Mouse (Mus musculus) layer of hippocampus, adult 2 months (tissue): ENCODE measurements around the gene Pcdh15. TPM values are rescaled to one million over a fixed set of nuclear protein-coding genes. Genes with fewer than 3 reads are reported as not detected.

Experiments
- DNase-seq, 2 experiments: peaks; one replicate each; pipeline ENCODE4 v3.0.0; 2022; ENCODE audit warnings: low spot score in 2 of 2
- H3K27ac ChIP-seq: fragments of 200-600 bp; 2 replicates; pipeline ENCODE4 v1.8.1; 2022
- H3K4me3 ChIP-seq: fragments of 200-600 bp; 2 replicates; pipeline ENCODE4 v1.8.1; 2022; ENCODE audit warnings: mild to moderate bottlenecking
- CTCF ChIP-seq: fragments of 200-600 bp; conservative IDR thresholded peaks from 2 replicates; pipeline ENCODE4 v1.8.1; 2022; ENCODE audit warnings: antibody characterized with exemption, mild to moderate bottlenecking, moderate library complexity
- total RNA-seq, 2 experiments: library from RNA; stranded (reverse); gene quantifications; 2 replicates each; pipeline ENCODE4 v1.2.3; 2021

Pcdh15 gene
- total RNA-seq, 2 experiments from 2014 or later: 14.1 to 17.7 TPM

DNA sequence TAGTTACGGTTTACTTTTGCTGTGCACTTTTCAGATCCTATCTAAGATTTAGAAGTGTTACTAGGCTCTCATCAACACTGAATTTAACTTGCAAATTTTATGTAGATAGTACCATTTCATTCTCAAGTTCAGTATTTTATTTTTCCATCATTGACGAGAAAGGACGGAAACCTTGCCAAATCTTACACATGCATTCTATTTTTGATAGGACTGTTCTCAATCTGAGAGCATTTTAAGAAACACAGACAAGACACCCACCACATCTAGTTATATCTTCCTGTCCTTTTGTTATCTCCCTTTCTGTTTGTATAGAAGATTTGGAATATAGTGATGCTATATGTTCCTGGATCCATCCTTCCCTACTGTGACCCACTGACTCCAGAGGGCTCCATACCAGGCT, 332.2 kb downstream of the Pcdh15 start:
- DNase-seq: no peak
- no peak for TF ChIP-seq CTCF
- H3K27ac ChIP-seq: no peak overlapping the region
- no peak overlapping the region for H3K4me3 ChIP-seq

DNA sequence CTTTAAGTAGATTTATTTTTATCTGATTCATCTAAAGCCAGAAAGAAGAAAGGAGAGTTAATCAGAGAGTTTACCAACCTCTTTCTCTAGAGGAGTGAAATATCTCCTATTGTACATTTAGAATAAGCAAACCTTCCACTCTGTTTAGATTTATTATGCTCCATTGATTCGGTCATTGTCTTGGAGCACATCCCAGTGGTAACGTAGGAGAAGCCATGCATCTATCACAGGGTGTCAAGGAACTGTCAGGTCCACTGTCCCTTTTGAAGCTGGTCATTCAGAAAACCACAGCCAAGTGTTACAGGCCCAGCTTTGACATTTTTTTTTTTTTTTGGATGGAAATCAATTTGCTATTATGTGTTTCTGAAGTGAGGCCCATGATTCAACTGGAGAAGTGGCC, 384.9 kb downstream of the Pcdh15 start:
- no peak for DNase-seq
- H3K27ac ChIP-seq: no peak overlapping the region
- H3K4me3 ChIP-seq: no peak overlapping the region
- no peak for TF ChIP-seq CTCF

GRCm38 (mm10) chr10:73491654-73492053, 392.5 kb downstream of the Pcdh15 start:
- Histone ChIP-seq H3K4me3 (no peak overlapping the region), H3K27ac (peak overlapping the region; percentile 32; the same call in 1 of the 2 replicates)
- peak in 1 of 2 experiments; percentile 1 for DNase-seq
- TF ChIP-seq CTCF: no peak

- Histone ChIP-seq H3K4me3 (no peak overlapping the region), H3K27ac (no peak overlapping the region)
- TF ChIP-seq CTCF: no peak
- DNase-seq: no peak
Observed at GRCm38 (mm10) chr10:73514846-73515245, 415.7 kb downstream of the Pcdh15 start.

DNA sequence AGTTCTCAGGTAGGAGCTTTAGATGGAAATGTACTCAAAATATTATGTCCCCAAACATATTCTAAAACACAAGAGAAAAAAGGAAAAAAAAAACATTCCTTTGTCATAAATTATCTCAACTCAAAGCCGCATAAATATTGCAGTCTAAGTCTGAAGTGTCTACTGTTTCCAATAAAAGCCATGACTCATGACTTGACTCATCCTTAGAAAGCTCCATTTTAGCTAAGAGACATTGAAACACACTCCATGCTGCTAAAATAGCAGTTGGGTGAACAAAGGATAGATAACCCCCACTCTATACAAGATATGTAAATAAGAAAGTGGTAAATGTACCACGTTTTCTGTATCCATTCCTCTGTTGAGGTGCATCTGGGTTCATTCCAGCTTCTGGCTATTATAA, 416.6 kb downstream of the Pcdh15 start:
- no peak for DNase-seq
- no peak for TF ChIP-seq CTCF
- Histone ChIP-seq H3K27ac (no peak overlapping the region), H3K4me3 (no peak overlapping the region)

DNA sequence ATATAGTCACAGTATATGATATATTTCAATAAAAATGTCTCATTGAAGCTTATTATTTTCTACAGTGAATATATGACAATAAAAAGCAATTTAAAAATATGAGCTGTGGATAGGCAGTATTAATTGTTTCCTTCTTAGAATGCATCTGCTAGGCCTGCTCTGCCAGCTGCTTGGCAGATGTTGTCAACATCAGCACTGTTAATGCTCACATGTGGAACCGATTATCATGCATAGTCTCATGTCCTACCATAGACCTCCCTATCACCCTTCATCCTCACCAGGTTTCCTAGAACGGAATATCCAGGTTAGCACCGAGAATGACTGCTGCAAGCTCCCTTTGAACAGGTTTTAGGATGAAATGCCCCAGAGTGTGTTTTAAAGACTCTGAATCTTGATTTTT, 420.3 kb downstream of the Pcdh15 start:
- no peak overlapping the region for H3K27ac ChIP-seq
- no peak for DNase-seq
- TF ChIP-seq CTCF: no peak

DNA sequence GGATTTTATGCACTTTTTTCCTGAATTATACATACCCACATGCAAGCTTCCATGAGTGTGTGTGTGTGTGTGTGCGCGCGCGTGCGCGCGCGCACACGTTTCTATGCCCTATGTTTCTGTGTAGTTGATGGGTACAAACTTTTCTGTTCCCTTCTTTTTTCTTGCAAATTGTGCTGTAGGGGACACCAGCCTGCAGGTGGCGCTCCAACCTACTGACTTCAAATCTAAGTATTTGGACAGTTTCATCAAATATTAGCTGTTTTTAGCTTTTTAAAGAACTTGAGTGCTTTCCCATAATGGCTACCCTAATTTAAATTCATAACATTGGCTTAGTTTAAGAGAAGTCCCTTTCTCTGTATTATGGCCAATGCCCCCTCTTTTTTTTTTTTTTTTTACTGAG, 453.7 kb downstream of the Pcdh15 start:
- peak; percentile 79 for TF ChIP-seq CTCF
- no peak overlapping the region for H3K27ac ChIP-seq
- peak; percentile 2 to 57 for DNase-seq
- H3K4me3 ChIP-seq: no peak overlapping the region

More for the DNA sequence above, 420.3 kb downstream of the Pcdh15 start:
- H3K4me3 ChIP-seq: no peak overlapping the region

DNA sequence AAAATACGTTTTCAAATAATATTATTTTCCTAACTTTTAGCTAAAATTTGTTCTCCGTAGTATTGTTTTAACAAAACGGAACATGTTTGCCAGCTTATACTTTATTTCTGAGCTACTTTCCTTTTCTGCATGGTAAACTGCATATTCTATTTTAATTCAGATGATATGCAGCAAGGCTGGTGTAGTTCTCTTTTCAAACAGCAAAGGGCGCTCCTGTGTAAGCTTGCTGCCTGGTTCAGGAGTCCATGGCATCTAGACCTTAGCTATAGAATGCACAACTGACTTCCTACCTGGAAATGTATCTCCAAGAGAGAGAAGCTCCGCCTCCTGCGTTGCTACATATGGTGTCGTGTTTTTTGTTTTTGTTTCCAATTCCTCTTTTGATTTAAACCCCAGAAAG, 465.1 kb downstream of the Pcdh15 start:
- Histone ChIP-seq H3K4me3 (no peak overlapping the region), H3K27ac (no peak overlapping the region)
- TF ChIP-seq CTCF: peak; percentile 84
- peak; percentile 4 to 28 for DNase-seq

GRCm38 (mm10) chr10:73574711-73575297, 475.7 kb downstream of the Pcdh15 start:
- no peak for TF ChIP-seq CTCF
- no peak for DNase-seq
- H3K27ac ChIP-seq: 0 out of 2 replicates have a peak overlapping the region, but pooled peaks have one; percentile 53
- no peak overlapping the region for H3K4me3 ChIP-seq

GRCm38 (mm10) chr10:73667501-73667900, 568.4 kb downstream of the Pcdh15 start:
- no peak for TF ChIP-seq CTCF

DNA sequence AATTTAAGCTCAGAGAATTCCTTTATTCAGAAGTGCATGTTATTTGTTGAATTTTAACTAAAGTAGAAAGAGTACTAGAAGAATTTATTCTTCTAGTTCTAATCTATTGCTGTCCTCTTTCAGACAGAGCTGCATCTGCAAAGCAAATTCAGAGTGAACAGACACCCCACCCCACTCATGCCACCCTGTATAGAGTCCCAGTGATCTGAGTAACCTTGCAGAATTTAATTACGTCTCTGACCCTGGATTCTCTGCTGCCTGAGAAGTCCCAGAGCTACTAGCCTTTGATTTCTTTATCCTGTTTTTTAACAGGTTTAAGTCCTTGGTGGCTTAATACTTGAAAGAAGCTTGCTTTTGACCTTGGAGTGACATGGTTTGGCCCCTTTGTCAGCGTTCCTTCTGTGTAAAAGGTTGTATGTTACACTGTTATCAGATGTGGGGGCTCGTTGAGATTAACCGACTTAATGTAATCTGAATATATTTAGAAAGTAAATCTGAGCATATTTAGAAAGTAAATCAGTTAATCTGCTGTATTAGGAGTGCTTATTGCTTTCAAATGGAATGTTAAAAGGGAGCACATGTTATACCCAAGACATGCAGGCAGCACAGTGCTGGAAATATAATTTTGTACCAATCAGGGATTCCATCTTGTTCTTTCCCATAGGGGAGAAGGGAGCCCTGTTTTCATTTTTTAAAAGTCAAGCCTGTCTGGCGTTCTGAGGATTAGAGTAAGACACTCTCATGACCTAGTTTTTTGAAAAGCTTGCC, 601.6 kb downstream of the Pcdh15 start:
- Histone ChIP-seq H3K27ac (no peak overlapping the region), H3K4me3 (no peak overlapping the region)
- TF ChIP-seq CTCF: no peak
- DNase-seq: no peak

More at GRCm38 (mm10) chr10:73667501-73667900, 568.4 kb downstream of the Pcdh15 start:
- DNase-seq: no peak
- Histone ChIP-seq H3K27ac (no peak overlapping the region), H3K4me3 (no peak overlapping the region)

- Histone ChIP-seq H3K4me3 (no peak overlapping the region), H3K27ac (no peak overlapping the region)
- no peak for TF ChIP-seq CTCF
Observed at GRCm38 (mm10) chr10:73725566-73726240, 626.6 kb downstream of the Pcdh15 start.

GRCm38 (mm10) chr10:73733246-73733645, 634.1 kb downstream of the Pcdh15 start:
- DNase-seq: no peak
- H3K27ac ChIP-seq: no peak overlapping the region
- TF ChIP-seq CTCF: no peak
- no peak overlapping the region for H3K4me3 ChIP-seq

More at GRCm38 (mm10) chr10:73725566-73726240, 626.6 kb downstream of the Pcdh15 start:
- no peak for DNase-seq
